Mouse (Mus musculus): ENCODE data around the gene Eif2b2. TPM values are rescaled to one million over a fixed set of nuclear protein-coding genes. Genes with fewer than 3 reads are reported as not detected.

Eif2b2 gene
- 10 to 100 TPM; 56.0 to 72.8 TPM for total RNA-seq (2021)
- long read RNA-seq, transcript Eif2b2-201 (8 exons, 1,605 nt): major isoform, 43 of 47 reads
- long read RNA-seq, partial matches to known transcripts: 2 of 47 reads
- long read RNA-seq, other reads (novel, unspliced or antisense): 2 of 47 reads

GRCm38 (mm10) chr12:85219236-85219904, at the start of gene Eif2b2:
Gene Eif2b2, plus strand, starts transcription at chr12:85219481.
- DNase-seq (ENCODE audit: low spot score in 2 of 2): peak; percentile 99

GRCm38 (mm10) chr12:85169877-85170276, 49.4 kb upstream of the Eif2b2 start:
- no peak for DNase-seq (ENCODE audit: low spot score in 2 of 2)

DNA sequence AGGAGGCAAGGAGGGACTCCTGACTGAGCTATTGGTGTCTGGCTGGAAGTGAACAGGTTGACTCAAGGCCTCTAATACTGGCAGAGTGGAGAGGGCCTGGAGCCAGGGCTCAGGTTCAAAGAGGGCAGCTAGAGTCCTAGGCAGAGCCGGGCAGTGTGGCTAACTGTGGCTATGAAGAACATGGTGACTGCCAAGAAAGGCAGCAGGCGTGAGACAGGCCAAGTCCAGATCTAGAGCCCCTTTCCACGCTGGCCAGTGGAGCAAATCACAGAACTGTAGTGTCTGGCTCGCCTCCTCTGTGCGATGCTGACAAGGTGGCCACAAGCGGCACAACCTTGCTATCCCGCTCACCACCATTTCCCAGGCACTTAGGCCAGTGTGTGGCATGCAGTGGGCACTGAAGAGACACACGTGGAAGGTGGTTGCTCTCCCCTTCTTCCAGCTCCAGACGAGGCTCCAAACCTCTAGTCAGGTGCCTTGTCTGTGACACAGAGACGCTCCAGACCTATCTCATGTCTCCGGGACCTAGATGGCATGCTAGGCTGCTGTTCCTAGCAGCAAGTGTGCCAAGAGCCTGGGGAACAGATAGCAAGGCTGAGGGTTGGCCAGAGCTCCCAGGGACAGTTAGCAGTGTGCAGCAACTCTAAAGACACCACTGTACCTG, 48.9 kb upstream of the Eif2b2 start:
- no peak for DNase-seq (ENCODE audit: low spot score in 2 of 2)

GRCm38 (mm10) chr12:85170948-85171307, 48.4 kb upstream of the Eif2b2 start:
- DNase-seq (ENCODE audit: low spot score in 2 of 2): no peak

DNA sequence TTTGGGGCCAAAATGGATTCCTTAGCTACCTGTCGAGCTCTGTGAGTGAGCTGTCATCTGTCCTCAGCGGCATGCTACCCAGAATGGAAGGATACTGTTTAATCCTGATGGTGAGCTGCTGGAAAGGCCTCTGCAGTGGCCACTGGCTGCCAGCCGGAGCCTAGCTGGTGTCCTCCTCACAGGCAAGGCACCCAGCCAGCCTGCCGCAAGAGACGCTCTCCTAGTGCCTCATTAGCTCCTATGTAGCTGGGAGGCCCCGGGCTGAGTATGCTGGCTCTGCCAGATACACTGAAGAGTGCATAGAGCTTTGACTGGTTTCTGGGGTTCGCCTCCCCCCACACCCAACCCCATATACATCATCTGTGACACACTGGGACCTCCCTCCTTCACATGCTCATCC, 45.3 kb upstream of the Eif2b2 start:
- no peak for DNase-seq (ENCODE audit: low spot score in 2 of 2)

GRCm38 (mm10) chr12:85175087-85175675, 44.1 kb upstream of the Eif2b2 start:
- no peak for DNase-seq (ENCODE audit: low spot score in 2 of 2)

- DNase-seq (ENCODE audit: low spot score in 2 of 2): no peak
These were observed 43.1 kb upstream of the Eif2b2 start for GRCm38 (mm10) chr12:85175926-85176845.

- no peak for DNase-seq (ENCODE audit: low spot score in 2 of 2)
These were observed 42.3 kb upstream of the Eif2b2 start for GRCm38 (mm10) chr12:85176846-85177523.

- no peak for DNase-seq (ENCODE audit: low spot score in 2 of 2)
These were observed 41.5 kb upstream of the Eif2b2 start, which contains the start of gene Pgf for GRCm38 (mm10) chr12:85177740-85178239. Gene Pgf, minus strand, starts transcription at chr12:85177790.

- no peak for DNase-seq (ENCODE audit: low spot score in 2 of 2)
These were observed 41.0 kb upstream of the Eif2b2 start for GRCm38 (mm10) chr12:85178294-85178693.

DNA sequence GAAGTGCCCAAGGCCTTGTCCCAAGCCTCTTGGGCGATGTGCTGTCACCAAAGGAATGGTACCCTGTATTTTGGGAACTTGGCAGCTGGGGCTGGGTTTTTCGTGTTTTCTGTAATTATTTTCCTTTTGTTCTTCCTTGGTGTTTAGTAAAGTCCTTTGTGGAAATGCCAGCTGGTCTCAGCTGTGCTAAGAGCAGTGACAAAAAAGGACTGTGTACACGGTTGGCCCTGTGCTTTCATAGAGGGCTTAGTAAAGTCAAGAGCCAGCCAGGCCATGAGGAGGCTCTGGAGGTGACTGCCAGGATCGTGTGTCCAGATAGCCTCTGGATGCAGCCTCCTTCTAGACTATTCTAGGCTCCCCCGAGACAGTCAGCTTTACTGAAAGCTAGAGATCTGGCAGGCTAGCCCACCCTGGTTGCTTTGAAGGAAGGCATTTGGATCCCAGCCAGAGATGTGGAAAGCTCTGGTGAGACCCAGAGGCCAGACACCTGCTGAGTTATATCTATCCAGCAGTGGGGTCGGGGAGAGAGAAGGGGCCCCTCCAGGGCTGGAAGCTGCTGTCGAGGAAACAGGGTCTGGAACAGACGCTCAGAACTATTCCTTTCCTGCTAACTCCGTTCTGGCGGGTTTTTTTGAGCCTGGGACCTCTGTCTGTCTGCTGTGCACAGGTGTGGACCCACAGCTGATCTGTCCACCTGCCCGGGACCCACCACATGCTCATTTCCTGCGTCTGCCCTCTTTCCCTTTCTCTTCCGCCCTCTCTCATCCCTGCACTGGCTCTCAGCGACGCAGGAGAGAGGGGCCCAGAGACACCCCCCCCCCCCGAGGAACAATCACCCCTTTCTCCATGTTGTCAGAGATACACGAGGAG, 37.6 kb upstream of the Eif2b2 start:
- no peak for DNase-seq (ENCODE audit: low spot score in 2 of 2)

DNA sequence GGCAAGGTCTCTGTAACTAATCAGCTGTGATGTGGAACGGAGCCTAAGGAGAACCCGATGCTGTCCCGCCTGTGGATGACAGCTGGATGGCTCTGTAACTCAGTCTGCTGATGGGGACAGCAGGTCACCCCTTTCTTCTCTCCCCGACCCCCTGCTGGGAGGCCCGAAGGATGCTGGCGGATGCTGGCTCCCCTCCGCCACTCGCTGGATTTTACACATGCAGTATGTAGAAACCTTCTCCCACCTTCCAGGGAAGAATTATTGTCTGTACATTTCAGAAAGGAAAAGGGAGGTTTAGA, 37.0 kb upstream of the Eif2b2 start:
- DNase-seq (ENCODE audit: low spot score in 2 of 2): no peak

GRCm38 (mm10) chr12:85182898-85183297, 36.4 kb upstream of the Eif2b2 start:
- no peak for DNase-seq (ENCODE audit: low spot score in 2 of 2)

GRCm38 (mm10) chr12:85184118-85184517, 35.2 kb upstream of the Eif2b2 start:
- no peak for DNase-seq (ENCODE audit: low spot score in 2 of 2)

DNA sequence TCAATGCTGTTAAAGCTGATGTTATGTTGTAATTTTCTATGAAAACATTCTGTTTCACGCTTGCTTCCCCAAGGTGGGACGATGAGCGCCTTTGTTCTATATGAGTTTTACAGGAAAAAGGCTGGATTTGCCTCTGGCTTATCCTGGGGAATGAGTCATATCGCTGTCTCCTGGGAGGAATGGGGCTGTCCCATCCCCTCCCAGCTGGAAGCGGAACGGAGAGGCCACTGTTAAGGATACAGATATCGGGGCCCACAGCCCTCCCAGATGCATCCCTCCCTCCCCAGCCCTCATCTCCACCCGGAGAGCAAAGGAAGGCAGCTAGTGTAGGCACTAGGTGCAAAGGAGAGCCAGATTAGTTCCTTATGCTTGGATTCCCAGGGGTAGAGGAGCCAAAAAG, 33.5 kb upstream of the Eif2b2 start:
- DNase-seq (ENCODE audit: low spot score in 2 of 2): no peak

- no peak for DNase-seq (ENCODE audit: low spot score in 2 of 2)
These were observed 32.9 kb upstream of the Eif2b2 start for GRCm38 (mm10) chr12:85186361-85186760.

- no peak for DNase-seq (ENCODE audit: low spot score in 2 of 2)
These were observed 29.0 kb upstream of the Eif2b2 start for GRCm38 (mm10) chr12:85190290-85190689.

GRCm38 (mm10) chr12:85192461-85193108, 26.7 kb upstream of the Eif2b2 start:
- DNase-seq (ENCODE audit: low spot score in 2 of 2): no peak

- DNase-seq (ENCODE audit: low spot score in 2 of 2): no peak
These were observed 26.1 kb upstream of the Eif2b2 start for GRCm38 (mm10) chr12:85193146-85193545.
